Mouse (Mus musculus) intestine, postnatal 0 days (tissue): ENCODE measurements at regions not wholly inside any gene's neighbourhood (a gene's known extent, or its start where the extent isn't known, plus 50 kb on each side); places are given as distances from the start of the nearest gene placed in this dataset.
A peak's percentile ranks its signal among the peaks of the same experiment; 100 is the strongest.

Experiments
- ATAC-seq: fragments of 200-750 bp; cut with Nextera tagmentation; 2 replicates; pipeline ENCODE4 v1.8.0; 2017; ENCODE audit warnings: mild to moderate bottlenecking, moderate TSS enrichment, moderate library complexity
- H3K27ac ChIP-seq: fragments of 300-500 bp; sonication (generic); 2 replicates; pipeline ENCODE4 v1.5.1; 2014; ENCODE audit warnings: mild to moderate bottlenecking, low read depth, low read length, moderate library complexity
- H3K27me3 ChIP-seq: fragments of 300-500 bp; sonication (generic); replicated peaks from 2 replicates; pipeline ENCODE4 v1.6.1; 2014; ENCODE audit warnings: low read length, mixed read lengths; ENCODE audit not compliant: control insufficient read depth, insufficient read depth
- H3K36me3 ChIP-seq: fragments of 300-500 bp; sonication (generic); 2 replicates; pipeline ENCODE4 v1.6.1; 2014; ENCODE audit warnings: mild to moderate bottlenecking, moderate library complexity; ENCODE audit not compliant: control insufficient read depth, insufficient read depth
- H3K4me1 ChIP-seq: fragments of 300-500 bp; sonication (generic); replicated peaks from 2 replicates; pipeline ENCODE4 v1.6.1; 2014; ENCODE audit warnings: antibody characterized with exemption, low read length, mixed read lengths; ENCODE audit not compliant: control insufficient read depth, insufficient read depth
- H3K4me2 ChIP-seq: fragments of 300-500 bp; sonication (generic); replicated peaks from 2 replicates; pipeline ENCODE4 v1.6.1; 2014; ENCODE audit warnings: low read depth, mild to moderate bottlenecking, moderate library complexity
- H3K4me3 ChIP-seq: fragments of 300-500 bp; sonication (generic); 2 replicates; pipeline ENCODE4 v1.5.1; 2014; ENCODE audit warnings: low read depth, low read length
- H3K9ac ChIP-seq: fragments of 300-500 bp; sonication (generic); 2 replicates; pipeline ENCODE4 v1.6.1; 2014; ENCODE audit warnings: mild to moderate bottlenecking, low read depth, low read length
- H3K9me3 ChIP-seq: fragments of 300-500 bp; sonication (generic); 2 replicates; pipeline ENCODE4 v1.6.1; 2016; ENCODE audit warnings: mixed run types; ENCODE audit not compliant: control insufficient read depth
- CTCF ChIP-seq: sonication (generic); IDR thresholded peaks from 2 replicates; pipeline ENCODE4 v1.5.1; 2016; ENCODE audit warnings: low read depth, mild to moderate bottlenecking, control low read depth, antibody characterized with exemption, moderate library complexity
- WGBS: fragments of 180-500 bp; shearing (Covaris S2); extraction: QIAGEN DNeasy Blood & Tissue Kit; methylation state at CpG from one replicate; pipeline ENCODE4 v1.1.7; 2014; 5-methylcytosine and 5-hydroxymethylcytosine counted together

- peak; percentile 77 for ATAC-seq
- H3K27me3 ChIP-seq, result no peaks in the 10 kb centered on the region
- no peak overlapping the region for H3K27ac ChIP-seq
- H3K4me1 ChIP-seq, result no peaks in the 10 kb centered on the region
- 67% methylated on average over 19 of the region's 19 CpGs for WGBS
- no peak overlapping the region for H3K9ac ChIP-seq
- no peak overlapping the region for H3K4me3 ChIP-seq
- no peaks in the 10 kb centered on the region for H3K36me3 ChIP-seq
- no peak for TF ChIP-seq CTCF
- no peaks in the 10 kb centered on the region for H3K9me3 ChIP-seq
- no peak overlapping the region for H3K4me2 ChIP-seq
These were observed 68.9 kb upstream of the Slc38a2 start for GRCm38 (mm10) chr15:96768301-96768993.

DNA sequence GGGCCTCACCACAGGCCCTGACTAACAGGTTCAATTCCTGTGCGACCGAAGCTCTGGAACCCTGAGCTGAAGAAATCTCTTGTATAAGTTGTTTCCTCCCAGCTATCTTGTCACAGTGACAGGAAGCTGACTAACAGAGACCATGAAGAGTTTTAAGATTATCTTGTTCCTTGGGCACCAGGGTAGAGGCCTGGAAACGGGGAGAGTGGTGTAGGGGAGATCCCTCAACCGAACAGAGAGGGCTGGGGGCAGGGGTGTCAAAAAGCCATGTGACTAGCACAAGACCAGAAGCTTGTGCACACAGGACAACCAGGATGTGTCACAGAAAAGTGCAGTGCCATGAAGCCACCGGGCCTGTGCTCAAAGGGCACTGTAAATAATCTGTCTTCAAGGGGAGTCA lies 67.7 kb upstream of the Slc38a2 start:
- Histone ChIP-seq H3K9me3 (no peaks in the 10 kb centered on the region), H3K27ac (no peak overlapping the region), H3K27me3 (no peaks in the 10 kb centered on the region), H3K4me1 (no peaks in the 10 kb centered on the region), H3K4me2 (no peak overlapping the region), H3K36me3 (no peaks in the 10 kb centered on the region), H3K9ac (no peak overlapping the region), H3K4me3 (no peak overlapping the region)
- no peak for ATAC-seq
- 92% methylated on average over 5 of the region's 5 CpGs for WGBS
- TF ChIP-seq CTCF, result no peak

DNA sequence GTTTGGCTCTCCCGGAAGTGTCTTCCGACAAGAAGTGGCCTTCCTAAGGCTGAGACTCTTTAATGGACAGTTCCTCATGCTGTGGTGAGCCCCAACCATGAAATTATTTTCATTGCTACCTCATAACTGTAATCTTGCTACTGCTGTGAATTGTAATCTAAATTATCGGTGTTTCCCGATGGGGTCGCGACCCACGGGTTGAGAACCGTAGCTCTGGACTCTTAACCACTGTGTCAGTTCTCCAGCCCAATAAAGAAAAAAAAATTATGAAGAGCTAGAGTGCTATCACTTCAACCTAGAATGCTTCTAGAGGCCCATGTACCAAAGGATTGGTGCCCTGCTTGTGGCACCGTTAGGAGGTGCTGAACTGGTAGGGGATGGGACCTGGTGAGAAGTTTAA lies 66.7 kb upstream of the Slc38a2 start:
- H3K27me3 ChIP-seq, result no peaks in the 10 kb centered on the region
- H3K4me2 ChIP-seq, result no peak overlapping the region
- 94% methylated on average over 9 of the region's 9 CpGs for WGBS
- no peak for ATAC-seq
- TF ChIP-seq CTCF, result no peak
- no peaks in the 10 kb centered on the region for H3K4me1 ChIP-seq
- no peak overlapping the region for H3K9ac ChIP-seq
- no peaks in the 10 kb centered on the region for H3K9me3 ChIP-seq
- no peaks in the 10 kb centered on the region for H3K36me3 ChIP-seq
- no peak overlapping the region for H3K4me3 ChIP-seq
- no peak overlapping the region for H3K27ac ChIP-seq

GRCm38 (mm10) chr15:96763611-96764010 lies 64.1 kb upstream of the Slc38a2 start:
- Histone ChIP-seq H3K9ac (no peak overlapping the region), H3K4me3 (no peak overlapping the region), H3K4me2 (no peak overlapping the region), H3K27me3 (no peaks in the 10 kb centered on the region), H3K9me3 (no peaks in the 10 kb centered on the region), H3K36me3 (no peaks in the 10 kb centered on the region), H3K4me1 (no peaks in the 10 kb centered on the region), H3K27ac (no peak overlapping the region)
- 68% methylated on average over 1 of the region's 1 CpGs for WGBS
- no peak for ATAC-seq
- TF ChIP-seq CTCF, result no peak

DNA sequence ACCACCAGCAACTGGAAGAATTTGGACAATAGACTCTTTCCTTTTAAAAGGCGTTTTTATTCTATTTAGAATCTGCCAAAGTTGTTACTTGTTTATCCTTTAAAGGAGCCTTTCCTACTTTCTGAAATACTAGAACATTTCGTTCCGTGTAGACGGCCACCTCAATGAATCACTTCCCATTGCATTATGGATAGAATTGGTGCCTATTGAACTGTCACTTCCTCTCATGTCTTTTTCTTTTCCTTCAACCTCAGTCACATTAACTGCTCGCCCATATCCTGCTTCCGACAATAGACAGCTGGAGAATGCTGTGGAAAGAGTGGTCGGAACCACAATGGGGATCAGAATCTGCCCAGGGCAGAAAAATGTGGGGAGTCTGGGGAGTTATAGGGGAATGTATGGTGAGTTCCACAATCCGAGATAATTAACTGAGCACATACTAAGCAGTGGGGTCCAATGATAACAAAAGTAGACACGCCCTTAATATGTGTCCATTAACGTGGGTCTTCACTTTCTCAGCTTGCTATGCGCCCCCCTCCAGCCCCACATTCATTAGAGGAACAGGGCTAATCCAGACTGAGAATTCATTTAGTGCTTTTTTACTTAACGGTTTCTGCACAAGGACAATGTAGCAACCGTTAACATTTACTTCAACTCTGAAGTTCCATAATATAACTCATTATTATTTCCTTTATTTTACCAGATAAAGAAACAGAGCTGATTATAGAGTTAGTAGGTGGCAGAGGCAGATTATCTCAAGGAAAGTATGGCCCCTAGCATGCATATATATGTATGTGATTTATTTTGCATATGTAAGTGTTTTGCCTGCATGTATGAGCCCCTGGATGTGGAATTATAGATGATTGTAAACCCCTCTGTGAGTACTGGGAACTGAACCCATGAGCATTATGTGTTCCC lies 59.8 kb upstream of the Slc38a2 start:
- no peak for TF ChIP-seq CTCF
- WGBS, result 81% methylated on average over 13 of the region's 13 CpGs
- H3K27me3 ChIP-seq, result no peaks in the 10 kb centered on the region
- H3K4me2 ChIP-seq, result no peak overlapping the region
- no peaks in the 10 kb centered on the region; the same call in 1 of the 2 replicates for H3K4me1 ChIP-seq
- no peaks in the 10 kb centered on the region for H3K36me3 ChIP-seq
- no peaks in the 10 kb centered on the region for H3K9me3 ChIP-seq
- H3K4me3 ChIP-seq, result no peak overlapping the region
- H3K27ac ChIP-seq, result no peak overlapping the region
- H3K9ac ChIP-seq, result no peak overlapping the region
- no peak for ATAC-seq

DNA sequence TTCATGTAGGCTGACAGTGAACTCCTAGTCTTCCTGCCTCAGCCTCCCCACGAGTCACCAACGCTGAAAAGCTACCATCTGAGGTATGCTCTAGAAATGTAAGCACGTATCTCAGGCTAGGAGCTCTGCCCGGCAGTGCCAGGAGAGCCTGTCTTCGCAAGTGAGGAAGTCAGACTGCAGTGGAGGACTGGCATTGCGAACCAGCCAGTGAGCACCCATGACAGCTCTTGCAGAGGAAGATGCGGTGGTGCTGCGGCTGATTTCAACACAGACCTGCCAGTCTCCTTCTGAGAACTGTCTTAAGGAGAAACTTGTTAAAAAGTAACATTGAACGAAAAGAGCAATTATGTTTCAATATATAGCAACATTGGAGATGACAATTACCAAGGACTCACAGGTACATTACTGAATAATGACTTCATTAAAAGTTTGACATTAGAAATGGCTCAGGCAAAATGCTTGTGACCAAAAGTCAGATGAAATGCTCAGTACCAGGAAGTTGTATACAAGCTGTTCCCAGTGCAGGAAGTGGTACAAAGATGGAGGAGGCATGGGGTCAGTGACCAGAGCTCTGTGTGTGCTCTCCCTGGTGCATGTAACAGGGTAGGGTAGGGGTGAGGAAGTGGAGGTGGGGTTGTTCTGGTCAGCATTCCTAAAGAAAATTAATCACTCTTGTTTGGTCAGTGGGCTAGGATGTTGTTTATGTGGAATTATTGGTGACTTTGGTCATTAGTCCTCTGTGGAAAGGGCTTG lies 58.1 kb upstream of the Slc38a2 start:
- Histone ChIP-seq H3K36me3 (no peaks in the 10 kb centered on the region), H3K9me3 (no peaks in the 10 kb centered on the region), H3K9ac (no peak overlapping the region), H3K4me1 (no peaks in the 10 kb centered on the region; the same call in 1 of the 2 replicates), H3K4me2 (no peak overlapping the region), H3K4me3 (no peak overlapping the region), H3K27ac (no peak overlapping the region), H3K27me3 (no peaks in the 10 kb centered on the region)
- WGBS, result 87% methylated on average over 9 of the region's 9 CpGs
- ATAC-seq, result peak; percentile 56; the same call in 1 of the 2 replicates
- TF ChIP-seq CTCF, result no peak
